Mouse (Mus musculus) embryonic facial prominence, embryonic 13.5 days (tissue): ENCODE data around the gene C2cd3. TPM values are rescaled to one million over a fixed set of nuclear protein-coding genes. Genes with fewer than 3 reads are reported as not detected.
"Not testable (repeated sequence)": the region's sequence is repeated elsewhere in the genome, so short reads cannot be mapped to it uniquely, and the experiment has no call there.

Experiments used
- ATAC-seq: fragments of 200-750 bp; cut with Nextera tagmentation; 2 replicates; pipeline ENCODE4 v1.8.0; 2017; ENCODE audit warnings: low read depth; ENCODE audit not compliant: insufficient number of reproducible peaks, insufficient read depth, low FRiP score, low TSS enrichment
- H3K27ac ChIP-seq: fragments of 300-500 bp; sonication (generic); 2 replicates; pipeline ENCODE4 v1.5.1; 2015; ENCODE audit warnings: moderate library complexity, mild to moderate bottlenecking, inconsistent platforms
- H3K27me3 ChIP-seq: fragments of 300-500 bp; sonication (generic); 2 replicates; pipeline ENCODE4 v1.6.1; 2015; ENCODE audit warnings: mild to moderate bottlenecking, inconsistent platforms
- H3K36me3 ChIP-seq: fragments of 300-500 bp; sonication (generic); 2 replicates; pipeline ENCODE4 v1.6.1; 2015; ENCODE audit warnings: mild to moderate bottlenecking, inconsistent platforms
- H3K4me1 ChIP-seq: fragments of 300-500 bp; sonication (generic); 2 replicates; pipeline ENCODE4 v1.6.1; 2015; ENCODE audit warnings: inconsistent platforms
- H3K4me2 ChIP-seq: fragments of 300-500 bp; sonication (generic); 2 replicates; pipeline ENCODE4 v1.6.1; 2015; ENCODE audit warnings: moderate library complexity, mild to moderate bottlenecking, inconsistent platforms
- H3K4me3 ChIP-seq: fragments of 300-500 bp; sonication (generic); 2 replicates; pipeline ENCODE4 v1.5.1; 2015; ENCODE audit warnings: mild to moderate bottlenecking, inconsistent platforms
- H3K9ac ChIP-seq: fragments of 300-500 bp; sonication (generic); 2 replicates; pipeline ENCODE4 v1.6.1; 2015; ENCODE audit warnings: mild to moderate bottlenecking, inconsistent platforms
- H3K9me3 ChIP-seq: fragments of 300-500 bp; sonication (generic); 2 replicates; pipeline ENCODE4 v1.6.1; 2016; ENCODE audit warnings: inconsistent platforms
- WGBS: fragments of 180-500 bp; shearing (Covaris S2); methylation state at CpG from one replicate; pipeline ENCODE4 v1.1.7; 2015; ENCODE audit warnings: mixed read lengths; 5-methylcytosine and 5-hydroxymethylcytosine counted together
- polyA plus RNA-seq: library from polyadenylated mRNA; unstranded; fragments of >200 nt; fragmentation: Nextera tagmentation; extraction: Ambion mirVana; gene quantifications from 2 replicates; pipeline ENCODE4 v1.2.1, GENCODE M21; 2015

C2cd3 gene
- polyA plus RNA-seq, 1 experiment from 2014 or later, result 30.2 TPM

GRCm38 (mm10) chr7:100472777-100473176, 100.7 kb downstream of the C2cd3 start, which contains the start of gene Ucp3:
Ucp3 (plus strand) TSS chr7:100472990.
- Histone ChIP-seq H3K9ac (no peak within 1 kb of the TSS), H3K4me3 (no peak within 1 kb of the TSS), H3K36me3 (peaks cover 20% of the 10 kb centered on the region), H3K4me1 (no peaks in the 10 kb centered on the region), H3K27ac (no peak within 1 kb of the TSS), H3K9me3 (no peaks in the 10 kb centered on the region), H3K27me3 (no peaks in the 10 kb centered on the region), H3K4me2 (no peak within 1 kb of the TSS)
- no peak for ATAC-seq
- WGBS, result 80% methylated on average over 6 of the region's 6 CpGs

- Histone ChIP-seq H3K36me3 (peaks cover 14% of the 10 kb centered on the region), H3K27ac (no peak overlapping the region), H3K4me3 (no peak overlapping the region), H3K4me1 (no peaks in the 10 kb centered on the region), H3K9ac (no peak overlapping the region), H3K27me3 (no peaks in the 10 kb centered on the region), H3K4me2 (no peak overlapping the region), H3K9me3 (no peaks in the 10 kb centered on the region)
- 77% methylated on average over 9 of the region's 9 CpGs for WGBS
- no peak for ATAC-seq
Measured at GRCm38 (mm10) chr7:100473846-100474454, 101.9 kb downstream of the C2cd3 start.

- Histone ChIP-seq H3K4me3 (no peak overlapping the region), H3K27me3 (no peaks in the 10 kb centered on the region), H3K9me3 (no peaks in the 10 kb centered on the region), H3K27ac (no peak overlapping the region), H3K36me3 (peaks cover 7% of the 10 kb centered on the region; the same call in 1 of the 2 replicates), H3K4me1 (0 out of 2 replicates have a peak, but pooled peaks cover 2% of the 10 kb centered on the region), H3K9ac (no peak overlapping the region), H3K4me2 (no peak overlapping the region)
- no peak for ATAC-seq
- 40% methylated on average over 1 of the region's 1 CpGs for WGBS
Measured at GRCm38 (mm10) chr7:100474680-100475079, 102.6 kb downstream of the C2cd3 start.

- H3K4me3 ChIP-seq, result no peak overlapping the region
- H3K4me1 ChIP-seq, result 0 out of 2 replicates have a peak, but pooled peaks cover 5% of the 10 kb centered on the region
- H3K9me3 ChIP-seq, result no peaks in the 10 kb centered on the region
- no peaks in the 10 kb centered on the region for H3K36me3 ChIP-seq
- no peaks in the 10 kb centered on the region for H3K27me3 ChIP-seq
- no peak for ATAC-seq
- H3K27ac ChIP-seq, result no peak overlapping the region
- H3K4me2 ChIP-seq, result no peak overlapping the region
- 78% methylated on average over 20 of the region's 20 CpGs for WGBS
- no peak overlapping the region for H3K9ac ChIP-seq
Measured at GRCm38 (mm10) chr7:100479100-100479822, 107.2 kb downstream of the C2cd3 start.

- Histone ChIP-seq H3K4me1 (0 out of 2 replicates have a peak, but pooled peaks cover 5% of the 10 kb centered on the region), H3K36me3 (no peaks in the 10 kb centered on the region), H3K27me3 (no peaks in the 10 kb centered on the region), H3K9me3 (no peaks in the 10 kb centered on the region), H3K4me2 (no peak overlapping the region), H3K27ac (no peak overlapping the region), H3K9ac (no peak overlapping the region), H3K4me3 (no peak overlapping the region)
- WGBS, result 65% methylated on average over 15 of the region's 15 CpGs
- ATAC-seq, result no peak
Measured at GRCm38 (mm10) chr7:100479823-100480164, 107.8 kb downstream of the C2cd3 start.

- no peaks in the 10 kb centered on the region for H3K36me3 ChIP-seq
- H3K4me3 ChIP-seq, result no peak overlapping the region
- no peak overlapping the region for H3K9ac ChIP-seq
- H3K9me3 ChIP-seq, result no peaks in the 10 kb centered on the region
- H3K27me3 ChIP-seq, result no peaks in the 10 kb centered on the region
- no peak overlapping the region for H3K27ac ChIP-seq
- H3K4me2 ChIP-seq, result no peak overlapping the region
- ATAC-seq, result no peak
- H3K4me1 ChIP-seq, result 0 out of 2 replicates have a peak, but pooled peaks cover 5% of the 10 kb centered on the region
- WGBS, result 82% methylated on average over 17 of the region's 17 CpGs
Measured at GRCm38 (mm10) chr7:100480175-100480574, 108.1 kb downstream of the C2cd3 start.

- H3K4me2 ChIP-seq, H3K27ac ChIP-seq, ATAC-seq, H3K36me3 ChIP-seq, H3K4me1 ChIP-seq, H3K9me3 ChIP-seq, H3K4me3 ChIP-seq, H3K27me3 ChIP-seq, H3K9ac ChIP-seq: not testable (repeated sequence)
- WGBS, result 69% methylated on average over 2 of the region's 2 CpGs
Measured at GRCm38 (mm10) chr7:100482046-100482445, 110.0 kb downstream of the C2cd3 start.

- peaks cover 11% of the 10 kb centered on the region for H3K4me1 ChIP-seq
- no peak overlapping the region for H3K9ac ChIP-seq
- H3K4me3 ChIP-seq, result no peak overlapping the region
- no peak for ATAC-seq
- WGBS, result 86% methylated on average over 5 of the region's 5 CpGs
- H3K4me2 ChIP-seq, result no peak overlapping the region
- no peaks in the 10 kb centered on the region for H3K9me3 ChIP-seq
- H3K27me3 ChIP-seq, result no peaks in the 10 kb centered on the region
- no peaks in the 10 kb centered on the region for H3K36me3 ChIP-seq
- H3K27ac ChIP-seq, result no peak overlapping the region
Measured at GRCm38 (mm10) chr7:100484493-100484892, 112.5 kb downstream of the C2cd3 start.

- no peaks in the 10 kb centered on the region for H3K36me3 ChIP-seq
- no peaks in the 10 kb centered on the region for H3K27me3 ChIP-seq
- H3K4me3 ChIP-seq, result no peak overlapping the region
- no peak for ATAC-seq
- H3K9ac ChIP-seq, result no peak overlapping the region
- H3K27ac ChIP-seq, result no peak overlapping the region
- WGBS, result 65% methylated on average over 2 of the region's 2 CpGs
- H3K9me3 ChIP-seq, result no peaks in the 10 kb centered on the region
- H3K4me1 ChIP-seq, result peaks cover 6% of the 10 kb centered on the region
- H3K4me2 ChIP-seq, result no peak overlapping the region
Measured at GRCm38 (mm10) chr7:100487301-100487700, 115.3 kb downstream of the C2cd3 start.

- Histone ChIP-seq H3K9me3 (no peaks in the 10 kb centered on the region), H3K27me3 (no peaks in the 10 kb centered on the region), H3K9ac (no peak overlapping the region), H3K4me3 (no peak overlapping the region), H3K4me1 (peaks cover 14% of the 10 kb centered on the region), H3K4me2 (no peak overlapping the region), H3K36me3 (no peaks in the 10 kb centered on the region), H3K27ac (no peak overlapping the region)
- 28% methylated on average over 10 of the region's 10 CpGs for WGBS
- no peak for ATAC-seq
Measured at GRCm38 (mm10) chr7:100488474-100489048, 116.5 kb downstream of the C2cd3 start.

GRCm38 (mm10) chr7:100492391-100493116, 120.5 kb downstream of the C2cd3 start:
- Histone ChIP-seq H3K9ac (peak overlapping the region; percentile 67), H3K27ac (peak overlapping the region; percentile 67; the same call in 1 of the 2 replicates), H3K4me2 (peak overlapping the region; percentile 94), H3K9me3 (no peaks in the 10 kb centered on the region), H3K27me3 (no peaks in the 10 kb centered on the region), H3K4me3 (peak overlapping the region; percentile 51), H3K4me1 (peaks cover 50% of the 10 kb centered on the region), H3K36me3 (peaks cover 12% of the 10 kb centered on the region)
- 2% methylated on average over 35 of the region's 36 CpGs for WGBS
- ATAC-seq, result peak; percentile 8; the same call in 1 of the 2 replicates
